Mouse (Mus musculus): ENCODE data around the gene Pml.

Gene Pml

DNA sequence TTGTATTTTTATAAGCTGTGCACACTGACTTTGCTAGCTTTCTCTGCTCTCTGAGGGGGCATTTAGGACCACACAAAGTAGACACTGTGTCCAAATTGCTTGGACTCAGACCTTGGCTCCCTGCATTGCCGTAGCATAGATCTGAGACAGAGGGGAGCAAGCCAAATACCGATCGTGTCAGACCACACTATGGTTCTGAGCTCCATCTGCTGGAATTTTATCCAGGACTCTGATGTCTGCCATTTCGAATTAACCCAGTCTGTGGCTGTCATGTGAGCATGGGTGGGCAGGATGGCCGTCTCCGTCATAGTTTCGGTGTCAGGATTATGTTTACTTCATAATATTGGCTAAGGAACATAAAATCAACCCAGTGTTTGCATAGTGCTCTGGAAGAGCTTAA is 33.8 kb upstream of the Pml start:
- no peaks in the 10 kb centered on the region; the same call in 1 of the 2 replicates for H3K36me3 ChIP-seq (ENCODE audit: insufficient read depth, low read length)
- no peaks in the 10 kb centered on the region for H3K9me3 ChIP-seq (ENCODE audit: low read length)
- TF ChIP-seq NANOG (IDR thresholded peaks at IDR 0.05; ENCODE audit: borderline replicate concordance, low read length) = no peak
- no peak for TF ChIP-seq POU5F1 (IDR thresholded peaks at IDR 0.05; ENCODE audit: borderline replicate concordance, low read length)
- TF ChIP-seq CTCF (conservative IDR thresholded peaks at IDR 0.05; ENCODE audit: low read length) = no peak
- peaks cover 55% of the 10 kb centered on the region for H3K4me1 ChIP-seq (replicated peaks; ENCODE audit: low read depth, low read length)
- H3K4me3 ChIP-seq (replicated peaks; ENCODE audit: low read length) = no peak overlapping the region
- H3K27me3 ChIP-seq (ENCODE audit: insufficient read depth, low read length) = peaks cover 2% of the 10 kb centered on the region; the same call in 1 of the 2 replicates

GRCm38 (mm10) chr9:58281597-58281996 is 32.0 kb upstream of the Pml start:
- Histone ChIP-seq H3K4me3 (replicated peaks; ENCODE audit: low read length) (no peak overlapping the region), H3K36me3 (ENCODE audit: insufficient read depth, low read length) (no peaks in the 10 kb centered on the region), H3K4me1 (replicated peaks; ENCODE audit: low read depth, low read length) (peaks cover 65% of the 10 kb centered on the region), H3K9me3 (ENCODE audit: low read length) (no peaks in the 10 kb centered on the region), H3K27me3 (ENCODE audit: insufficient read depth, low read length) (no peaks in the 10 kb centered on the region)
- TF ChIP-seq POU5F1 (IDR thresholded peaks at IDR 0.05; ENCODE audit: borderline replicate concordance, low read length) (no peak), NANOG (IDR thresholded peaks at IDR 0.05; ENCODE audit: borderline replicate concordance, low read length) (no peak), CTCF (conservative IDR thresholded peaks at IDR 0.05; ENCODE audit: low read length) (peak; percentile 91)

DNA sequence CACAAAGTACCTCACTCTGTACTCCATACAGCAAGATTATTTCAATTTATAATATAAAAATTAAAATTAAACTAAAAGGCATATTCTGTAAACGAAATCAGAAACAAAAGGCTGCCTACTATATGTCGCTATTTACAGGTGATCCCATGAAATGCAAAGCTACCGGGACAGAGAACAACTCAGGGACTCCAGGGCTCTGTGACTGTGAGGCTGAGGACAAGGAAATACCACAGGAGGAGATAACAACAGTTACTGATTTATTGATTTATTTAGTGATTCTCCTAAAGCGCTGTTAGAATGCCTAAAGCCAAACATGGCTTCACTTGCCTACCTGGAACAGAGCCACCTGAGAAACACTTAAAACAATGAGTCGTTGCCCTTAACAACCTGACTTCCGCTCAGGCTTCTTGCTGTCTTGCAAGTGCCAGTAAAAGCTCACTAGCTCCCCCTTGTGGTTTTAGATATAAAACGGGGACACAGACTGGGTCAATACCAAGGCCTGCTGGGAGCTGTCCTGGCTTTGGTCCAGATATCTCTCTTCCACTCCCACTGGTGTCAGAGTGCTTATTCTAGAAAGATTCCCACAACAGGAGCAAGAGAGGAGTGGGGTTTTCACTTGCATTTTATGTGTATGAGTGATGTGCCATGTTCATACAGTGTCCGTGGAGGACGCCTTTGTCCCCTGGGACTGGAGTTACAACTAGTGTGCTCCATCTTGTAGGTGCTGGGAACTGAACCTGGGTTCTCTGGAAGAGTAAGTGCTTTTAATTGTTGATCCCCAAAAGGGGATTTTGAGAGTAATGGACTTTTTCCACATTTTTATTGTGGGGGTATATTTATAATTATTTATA is 30.9 kb upstream of the Pml start:
- Histone ChIP-seq H3K27me3 (ENCODE audit: insufficient read depth, low read length) (no peaks in the 10 kb centered on the region), H3K9me3 (ENCODE audit: low read length) (no peaks in the 10 kb centered on the region), H3K36me3 (ENCODE audit: insufficient read depth, low read length) (no peaks in the 10 kb centered on the region), H3K4me3 (replicated peaks; ENCODE audit: low read length) (peak overlapping the region; percentile 62), H3K4me1 (replicated peaks; ENCODE audit: low read depth, low read length) (peaks cover 61% of the 10 kb centered on the region)
- TF ChIP-seq CTCF (conservative IDR thresholded peaks at IDR 0.05; ENCODE audit: low read length) (peak; percentile 85), POU5F1 (IDR thresholded peaks at IDR 0.05; ENCODE audit: borderline replicate concordance, low read length) (no peak), NANOG (IDR thresholded peaks at IDR 0.05; ENCODE audit: borderline replicate concordance, low read length) (no peak)

GRCm38 (mm10) chr9:58279780-58280179 is 30.2 kb upstream of the Pml start:
- H3K36me3 ChIP-seq (ENCODE audit: insufficient read depth, low read length) = no peaks in the 10 kb centered on the region
- no peaks in the 10 kb centered on the region for H3K27me3 ChIP-seq (ENCODE audit: insufficient read depth, low read length)
- H3K4me3 ChIP-seq (replicated peaks; ENCODE audit: low read length) = peak overlapping the region; percentile 62; the same call in 1 of the 2 replicates
- H3K9me3 ChIP-seq (ENCODE audit: low read length) = no peaks in the 10 kb centered on the region
- H3K4me1 ChIP-seq (replicated peaks; ENCODE audit: low read depth, low read length) = peaks cover 60% of the 10 kb centered on the region
- TF ChIP-seq NANOG (IDR thresholded peaks at IDR 0.05; ENCODE audit: borderline replicate concordance, low read length) (no peak), POU5F1 (IDR thresholded peaks at IDR 0.05; ENCODE audit: borderline replicate concordance, low read length) (no peak), CTCF (conservative IDR thresholded peaks at IDR 0.05; ENCODE audit: low read length) (no peak)

- no peaks in the 10 kb centered on the region for H3K27me3 ChIP-seq (ENCODE audit: insufficient read depth, low read length)
- peaks cover 60% of the 10 kb centered on the region for H3K4me1 ChIP-seq (replicated peaks; ENCODE audit: low read depth, low read length)
- H3K4me3 ChIP-seq (replicated peaks; ENCODE audit: low read length) = no peak overlapping the region; the same call in none of the 2 replicates
- no peaks in the 10 kb centered on the region for H3K9me3 ChIP-seq (ENCODE audit: low read length)
- TF ChIP-seq POU5F1 (IDR thresholded peaks at IDR 0.05; ENCODE audit: borderline replicate concordance, low read length) (peak; percentile 70; the same call in 1 of the 2 replicates), NANOG (IDR thresholded peaks at IDR 0.05; ENCODE audit: borderline replicate concordance, low read length) (peak; percentile 100), CTCF (conservative IDR thresholded peaks at IDR 0.05; ENCODE audit: low read length) (no peak)
- H3K36me3 ChIP-seq (ENCODE audit: insufficient read depth, low read length) = no peaks in the 10 kb centered on the region
Measured at GRCm38 (mm10) chr9:58278821-58279723, 29.5 kb upstream of the Pml start.

DNA sequence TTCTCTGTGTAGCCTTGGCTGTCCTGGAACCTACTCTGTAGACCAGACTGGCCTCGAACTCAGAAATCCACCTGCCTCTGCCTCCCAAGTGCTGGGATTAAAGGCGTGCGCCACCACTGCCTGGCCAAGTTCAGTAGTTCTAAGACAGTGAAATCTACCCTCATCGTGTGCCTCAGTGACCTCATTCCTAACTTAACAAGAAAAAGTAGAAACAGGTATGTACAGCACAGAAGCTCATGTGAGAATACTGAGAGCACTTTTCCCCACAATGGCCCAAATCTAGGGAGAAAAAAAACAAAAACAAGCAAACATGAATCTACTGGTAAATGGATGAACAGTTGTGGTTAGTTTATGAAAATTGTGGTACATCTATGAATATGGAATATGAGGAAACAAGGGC is 28.7 kb upstream of the Pml start:
- TF ChIP-seq NANOG (IDR thresholded peaks at IDR 0.05; ENCODE audit: borderline replicate concordance, low read length) (no peak), CTCF (conservative IDR thresholded peaks at IDR 0.05; ENCODE audit: low read length) (no peak), POU5F1 (IDR thresholded peaks at IDR 0.05; ENCODE audit: borderline replicate concordance, low read length) (no peak)

DNA sequence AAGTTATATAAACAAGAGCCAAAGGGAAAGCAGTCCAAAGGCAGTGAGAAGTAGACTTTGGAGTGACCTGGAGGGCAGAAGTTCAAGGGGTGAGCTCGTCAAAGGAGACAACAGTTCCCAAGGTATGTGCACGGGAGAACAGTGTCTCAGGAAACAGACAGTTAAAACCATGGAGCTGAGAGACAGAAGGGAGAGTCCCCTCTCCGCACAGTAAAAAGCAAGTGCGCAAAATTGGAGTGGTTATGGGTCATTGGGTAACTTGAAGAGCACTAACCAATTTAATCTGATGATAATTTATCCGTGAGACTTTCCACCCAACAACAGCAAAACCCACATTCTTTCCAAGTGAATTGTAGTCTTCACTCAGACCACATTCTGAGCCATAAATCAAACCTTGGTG is 26.8 kb upstream of the Pml start:
- Histone ChIP-seq H3K4me3 (replicated peaks; ENCODE audit: low read length) (peak overlapping the region; percentile 79), H3K4me1 (replicated peaks; ENCODE audit: low read depth, low read length) (peaks cover 70% of the 10 kb centered on the region), H3K27me3 (ENCODE audit: insufficient read depth, low read length) (no peaks in the 10 kb centered on the region), H3K9me3 (ENCODE audit: low read length) (no peaks in the 10 kb centered on the region), H3K36me3 (ENCODE audit: insufficient read depth, low read length) (no peaks in the 10 kb centered on the region)
- no peak for TF ChIP-seq CTCF (conservative IDR thresholded peaks at IDR 0.05; ENCODE audit: low read length)
- TF ChIP-seq NANOG (IDR thresholded peaks at IDR 0.05; ENCODE audit: borderline replicate concordance, low read length) = no peak

More for the DNA sequence above, 28.7 kb upstream of the Pml start:
- Histone ChIP-seq H3K9me3 (ENCODE audit: low read length) (no peaks in the 10 kb centered on the region), H3K27me3 (ENCODE audit: insufficient read depth, low read length) (no peaks in the 10 kb centered on the region), H3K4me3 (replicated peaks; ENCODE audit: low read length) (no peak overlapping the region; the same call in 1 of the 2 replicates), H3K4me1 (replicated peaks; ENCODE audit: low read depth, low read length) (peaks cover 60% of the 10 kb centered on the region), H3K36me3 (ENCODE audit: insufficient read depth, low read length) (no peaks in the 10 kb centered on the region)

DNA sequence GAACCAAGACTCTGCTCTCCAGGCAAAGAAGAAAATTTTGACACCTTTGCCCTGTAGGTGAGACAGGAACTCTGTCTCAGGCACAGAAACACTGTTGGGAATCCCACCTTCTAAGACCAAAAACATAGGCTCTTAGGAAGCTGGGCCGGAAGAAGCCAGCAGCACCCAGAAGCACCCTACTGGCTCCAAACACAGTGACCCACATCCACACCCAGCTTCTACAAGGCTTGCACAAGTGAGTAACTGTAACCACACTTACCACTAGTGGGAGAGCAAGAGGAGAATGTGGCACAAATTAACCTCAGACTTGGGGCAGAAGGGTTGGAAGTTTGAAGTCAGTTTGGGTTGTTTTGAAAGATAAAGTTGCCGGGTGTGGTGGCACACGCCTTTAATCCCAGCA is 26.2 kb upstream of the Pml start:
- H3K27me3 ChIP-seq (ENCODE audit: insufficient read depth, low read length) = no peaks in the 10 kb centered on the region
- no peak for TF ChIP-seq POU5F1 (IDR thresholded peaks at IDR 0.05; ENCODE audit: borderline replicate concordance, low read length)
- no peak for TF ChIP-seq CTCF (conservative IDR thresholded peaks at IDR 0.05; ENCODE audit: low read length)
- TF ChIP-seq NANOG (IDR thresholded peaks at IDR 0.05; ENCODE audit: borderline replicate concordance, low read length) = no peak
- H3K36me3 ChIP-seq (ENCODE audit: insufficient read depth, low read length) = no peaks in the 10 kb centered on the region
- H3K4me3 ChIP-seq (replicated peaks; ENCODE audit: low read length) = peak overlapping the region; percentile 79
- H3K4me1 ChIP-seq (replicated peaks; ENCODE audit: low read depth, low read length) = peaks cover 75% of the 10 kb centered on the region
- no peaks in the 10 kb centered on the region for H3K9me3 ChIP-seq (ENCODE audit: low read length)

Measured in E14TG2a.4 (cell line).